Mouse (Mus musculus): ENCODE measurements around the gene Zscan2. TPM values are rescaled to one million over a fixed set of nuclear protein-coding genes. Genes with fewer than 3 reads are reported as not detected.

Gene Zscan2
- polyA plus RNA-seq, 1 experiment: 4.3 TPM

GRCm38 (mm10) chr7:80849267-80849666, 11.5 kb upstream of the Zscan2 start:
- H3K4me1 ChIP-seq (ENCODE audit: control insufficient read depth, insufficient read depth, insufficient read length): no peaks in the 10 kb centered on the region
- H3K4me3 ChIP-seq (ENCODE audit: extremely low read depth, insufficient read depth, insufficient read length): no peak overlapping the region
- TF ChIP-seq CTCF (IDR thresholded peaks at IDR 0.05; ENCODE audit: extremely low read depth, insufficient read depth, insufficient read length, insufficient replicate concordance) (no peak), POLR2A (IDR thresholded peaks at IDR 0.05; ENCODE audit: low read depth, low read length) (no peak)
- H3K27me3 ChIP-seq (ENCODE audit: control insufficient read depth, insufficient read depth, low read length): no peaks in the 10 kb centered on the region
- 74% methylated on average over 2 of the region's 2 CpGs for WGBS
- no peaks in the 10 kb centered on the region for H3K36me3 ChIP-seq (ENCODE audit: control insufficient read depth, insufficient read depth, low read length)
- DNase-seq (ENCODE audit: low read depth in 1 of 2, low spot score in 2 of 2): no peak
- H3K27ac ChIP-seq (ENCODE audit: insufficient read depth, low read length): no peak overlapping the region

DNA sequence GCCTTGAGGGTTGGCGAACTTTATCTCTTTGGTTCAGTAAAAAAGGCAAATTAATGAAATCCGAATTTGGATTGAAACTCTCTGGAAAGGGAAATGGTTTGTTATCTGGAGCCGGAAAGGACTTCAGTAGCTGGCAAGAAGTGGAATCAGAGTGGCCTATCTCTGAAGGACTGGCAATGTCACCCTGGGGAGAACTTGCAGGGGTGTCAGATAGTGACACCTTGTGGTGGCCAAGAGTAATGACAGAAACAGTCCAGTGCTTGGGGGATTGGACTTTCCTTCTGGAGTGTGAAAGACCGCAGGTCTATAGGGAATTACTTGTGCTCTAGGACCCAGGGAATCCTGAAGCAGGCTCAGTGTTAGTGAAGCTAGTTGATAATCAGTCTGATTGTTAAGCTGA, 11.0 kb upstream of the Zscan2 start:
- TF ChIP-seq CTCF (IDR thresholded peaks at IDR 0.05; ENCODE audit: extremely low read depth, insufficient read depth, insufficient read length, insufficient replicate concordance): peak; percentile 83; the same call in 1 of the 2 replicates
- no peak for TF ChIP-seq POLR2A (IDR thresholded peaks at IDR 0.05; ENCODE audit: low read depth, low read length)
- Histone ChIP-seq H3K27me3 (ENCODE audit: control insufficient read depth, insufficient read depth, low read length) (no peaks in the 10 kb centered on the region), H3K27ac (ENCODE audit: insufficient read depth, low read length) (no peak overlapping the region), H3K4me3 (ENCODE audit: extremely low read depth, insufficient read depth, insufficient read length) (no peak overlapping the region), H3K36me3 (ENCODE audit: control insufficient read depth, insufficient read depth, low read length) (no peaks in the 10 kb centered on the region), H3K4me1 (ENCODE audit: control insufficient read depth, insufficient read depth, insufficient read length) (no peaks in the 10 kb centered on the region)
- WGBS: 25% methylated on average over 4 of the region's 4 CpGs
- peak in 1 of 2 experiments; percentile 48 for DNase-seq (ENCODE audit: low read depth in 1 of 2, low spot score in 2 of 2)

- TF ChIP-seq POLR2A (IDR thresholded peaks at IDR 0.05; ENCODE audit: low read depth, low read length): no peak
- TF ChIP-seq CTCF (IDR thresholded peaks at IDR 0.05; ENCODE audit: extremely low read depth, insufficient read depth, insufficient read length, insufficient replicate concordance): no peak
- 71% methylated on average over 5 of the region's 5 CpGs for WGBS
Measured at GRCm38 (mm10) chr7:80850520-80850919, 10.2 kb upstream of the Zscan2 start.

DNA sequence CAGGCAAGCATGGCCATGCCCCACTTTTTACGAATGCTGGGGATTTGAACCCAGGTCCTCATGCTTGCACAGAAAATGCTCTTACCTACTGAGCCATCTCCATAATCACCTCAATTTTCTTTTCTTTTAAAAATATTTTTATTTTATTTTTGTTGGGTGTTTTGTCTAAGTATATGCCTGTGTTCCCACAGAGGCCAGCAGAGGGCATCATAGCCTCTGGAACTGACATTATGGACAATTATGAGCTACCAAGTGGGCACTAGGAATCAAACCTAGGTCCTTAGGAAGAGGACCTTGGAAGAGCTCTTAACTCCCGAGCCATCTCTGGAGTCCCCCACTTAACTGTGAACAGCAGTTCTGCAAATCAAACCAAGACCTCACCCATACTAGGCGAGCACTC, 7.5 kb upstream of the Zscan2 start:
- no peak overlapping the region for H3K4me3 ChIP-seq (ENCODE audit: extremely low read depth, insufficient read depth, insufficient read length)
- TF ChIP-seq POLR2A (IDR thresholded peaks at IDR 0.05; ENCODE audit: low read depth, low read length): no peak
- TF ChIP-seq CTCF (IDR thresholded peaks at IDR 0.05; ENCODE audit: extremely low read depth, insufficient read depth, insufficient read length, insufficient replicate concordance): no peak
- no peaks in the 10 kb centered on the region for H3K36me3 ChIP-seq (ENCODE audit: control insufficient read depth, insufficient read depth, low read length)
- no peaks in the 10 kb centered on the region for H3K27me3 ChIP-seq (ENCODE audit: control insufficient read depth, insufficient read depth, low read length)
- DNase-seq (ENCODE audit: low read depth in 1 of 2, low spot score in 2 of 2): no peak
- WGBS: 98% methylated on average over 3 of the region's 3 CpGs
- H3K27ac ChIP-seq (ENCODE audit: insufficient read depth, low read length): no peak overlapping the region
- peaks cover 2% of the 10 kb centered on the region; the same call in 1 of the 2 replicates for H3K4me1 ChIP-seq (ENCODE audit: control insufficient read depth, insufficient read depth, insufficient read length)

More at GRCm38 (mm10) chr7:80850520-80850919, 10.2 kb upstream of the Zscan2 start:
- H3K4me1 ChIP-seq (ENCODE audit: control insufficient read depth, insufficient read depth, insufficient read length): no peaks in the 10 kb centered on the region
- no peaks in the 10 kb centered on the region for H3K36me3 ChIP-seq (ENCODE audit: control insufficient read depth, insufficient read depth, low read length)
- no peak overlapping the region for H3K27ac ChIP-seq (ENCODE audit: insufficient read depth, low read length)
- H3K4me3 ChIP-seq (ENCODE audit: extremely low read depth, insufficient read depth, insufficient read length): no peak overlapping the region
- H3K27me3 ChIP-seq (ENCODE audit: control insufficient read depth, insufficient read depth, low read length): no peaks in the 10 kb centered on the region
- no peak for DNase-seq (ENCODE audit: low read depth in 1 of 2, low spot score in 2 of 2)

- DNase-seq (ENCODE audit: low read depth in 1 of 2, low spot score in 2 of 2): no peak
- no peak overlapping the region for H3K27ac ChIP-seq (ENCODE audit: insufficient read depth, low read length)
- no peaks in the 10 kb centered on the region for H3K27me3 ChIP-seq (ENCODE audit: control insufficient read depth, insufficient read depth, low read length)
- no peaks in the 10 kb centered on the region for H3K36me3 ChIP-seq (ENCODE audit: control insufficient read depth, insufficient read depth, low read length)
- peaks cover 2% of the 10 kb centered on the region; the same call in 1 of the 2 replicates for H3K4me1 ChIP-seq (ENCODE audit: control insufficient read depth, insufficient read depth, insufficient read length)
- no peak overlapping the region for H3K4me3 ChIP-seq (ENCODE audit: extremely low read depth, insufficient read depth, insufficient read length)
- TF ChIP-seq CTCF (IDR thresholded peaks at IDR 0.05; ENCODE audit: extremely low read depth, insufficient read depth, insufficient read length, insufficient replicate concordance): no peak
- TF ChIP-seq POLR2A (IDR thresholded peaks at IDR 0.05; ENCODE audit: low read depth, low read length): no peak
Measured at GRCm38 (mm10) chr7:80855316-80855715, 5.4 kb upstream of the Zscan2 start.

DNA sequence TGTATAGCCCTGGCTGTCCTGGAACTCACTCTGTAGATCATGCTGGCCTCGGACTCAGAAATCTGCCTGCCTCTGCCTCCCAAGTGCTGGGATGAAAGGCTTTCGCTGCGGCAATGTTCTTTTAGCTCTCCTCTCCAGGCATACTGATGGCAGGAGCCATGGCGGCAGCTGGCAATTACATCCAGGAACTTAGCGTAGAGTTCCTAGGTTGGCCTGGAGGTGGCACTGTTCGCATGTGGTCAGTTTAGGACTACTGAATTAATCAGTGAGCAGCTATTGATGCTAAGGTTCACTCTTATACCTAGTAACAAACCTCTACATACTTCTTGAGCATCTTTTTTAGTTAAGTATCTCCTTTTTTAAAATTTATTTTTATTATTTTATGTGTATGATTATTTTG, 3.5 kb upstream of the Zscan2 start:
- peak; percentile 49 to 81 for DNase-seq (ENCODE audit: low read depth in 1 of 2, low spot score in 2 of 2)
- 13% methylated on average over 6 of the region's 6 CpGs for WGBS
- H3K36me3 ChIP-seq (ENCODE audit: control insufficient read depth, insufficient read depth, low read length): no peaks in the 10 kb centered on the region
- H3K4me1 ChIP-seq (ENCODE audit: control insufficient read depth, insufficient read depth, insufficient read length): peaks cover 2% of the 10 kb centered on the region; the same call in 1 of the 2 replicates
- H3K4me3 ChIP-seq (ENCODE audit: extremely low read depth, insufficient read depth, insufficient read length): no peak overlapping the region
- TF ChIP-seq CTCF (IDR thresholded peaks at IDR 0.05; ENCODE audit: extremely low read depth, insufficient read depth, insufficient read length, insufficient replicate concordance) (peak; percentile 78; the same call in 1 of the 2 replicates), POLR2A (IDR thresholded peaks at IDR 0.05; ENCODE audit: low read depth, low read length) (no peak)
- H3K27ac ChIP-seq (ENCODE audit: insufficient read depth, low read length): no peak overlapping the region
- no peaks in the 10 kb centered on the region for H3K27me3 ChIP-seq (ENCODE audit: control insufficient read depth, insufficient read depth, low read length)

DNA sequence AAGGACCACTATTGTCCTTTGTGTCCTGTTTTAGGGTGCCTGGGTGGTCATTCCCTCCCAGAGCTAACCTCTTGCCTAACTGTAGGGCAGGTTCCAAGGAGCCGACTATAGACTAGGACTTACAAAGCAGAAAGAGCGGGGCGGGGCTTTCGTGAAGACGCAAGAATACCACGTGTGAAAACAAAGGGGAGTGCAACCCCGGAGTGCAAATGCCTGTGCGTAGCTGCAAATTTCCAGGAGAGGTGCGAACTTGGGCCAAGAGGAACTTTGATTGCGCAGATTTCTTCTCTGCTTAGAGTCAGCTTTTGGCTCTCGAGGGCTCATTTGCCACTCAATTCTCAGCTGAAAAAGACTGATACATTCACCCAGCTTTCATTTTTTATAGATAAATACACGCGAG, 493 bp upstream of the Zscan2 start:
- peak overlapping the region; percentile 63 for H3K4me3 ChIP-seq (ENCODE audit: extremely low read depth, insufficient read depth, insufficient read length)
- H3K4me1 ChIP-seq (ENCODE audit: control insufficient read depth, insufficient read depth, insufficient read length): peaks cover 5% of the 10 kb centered on the region; the same call in 1 of the 2 replicates
- under 1% methylated on average over 13 of the region's 13 CpGs for WGBS
- H3K27ac ChIP-seq (ENCODE audit: insufficient read depth, low read length): no peak overlapping the region
- no peaks in the 10 kb centered on the region for H3K36me3 ChIP-seq (ENCODE audit: control insufficient read depth, insufficient read depth, low read length)
- DNase-seq (ENCODE audit: low read depth in 1 of 2, low spot score in 2 of 2): peak; percentile 51 to 60
- no peaks in the 10 kb centered on the region for H3K27me3 ChIP-seq (ENCODE audit: control insufficient read depth, insufficient read depth, low read length)
- no peak for TF ChIP-seq POLR2A (IDR thresholded peaks at IDR 0.05; ENCODE audit: low read depth, low read length)
- TF ChIP-seq CTCF (IDR thresholded peaks at IDR 0.05; ENCODE audit: extremely low read depth, insufficient read depth, insufficient read length, insufficient replicate concordance): no peak

Data from spleen, adult 2 months (tissue).